Mouse (Mus musculus) ES-E14 (cell line): ENCODE measurements around the gene Ptprn2. TPM values are rescaled to one million over a fixed set of nuclear protein-coding genes. Genes with fewer than 3 reads are reported as not detected.

ENCODE experiments used
- DNase-seq: peaks from one replicate; pipeline ENCODE4 v3.0.0-alpha.2; 2013; ENCODE audit warnings: low read depth, low spot score
- H3K27ac ChIP-seq: 2 replicates; pipeline ENCODE4 v1.5.1; 2012; ENCODE audit warnings: low read depth, mild to moderate bottlenecking, low read length, moderate library complexity, mixed read lengths; ENCODE audit not compliant: poor library complexity, insufficient read depth, severe bottlenecking
- H3K36me3 ChIP-seq: 2 replicates; pipeline ENCODE4 v1.6.1; 2012; ENCODE audit warnings: mild to moderate bottlenecking, low read length, moderate library complexity, mixed read lengths; ENCODE audit not compliant: control insufficient read depth, poor library complexity, insufficient read depth, severe bottlenecking
- H3K4me1 ChIP-seq, 2 experiments: fragments of 150-350 bp in 1 of 2; sonication (generic) in 1 of 2; 2 replicates each; pipeline ENCODE4 v1.6.1; 2012; ENCODE audit warnings: low read length in 2 of 2, mild to moderate bottlenecking in 1 of 2, mixed read lengths in 1 of 2; ENCODE audit not compliant: control insufficient read depth in 2 of 2, insufficient read depth in 2 of 2, poor library complexity in 1 of 2
- H3K4me3 ChIP-seq, 2 experiments: fragments of 150-350 bp in 1 of 2; sonication (generic) in 1 of 2; 2 replicates each; pipeline ENCODE4 v1.5.1; 2012; ENCODE audit warnings: low read length in 2 of 2, low read depth in 1 of 2, mild to moderate bottlenecking in 1 of 2, mixed read lengths in 1 of 2; ENCODE audit not compliant: insufficient read depth in 1 of 2, poor library complexity in 1 of 2, severe bottlenecking in 1 of 2
- H3K9ac ChIP-seq: 2 replicates; pipeline ENCODE4 v1.6.1; 2012; ENCODE audit warnings: low read depth, mild to moderate bottlenecking, low read length, mixed read lengths; ENCODE audit not compliant: poor library complexity, insufficient read depth, severe bottlenecking
- H3K9me3 ChIP-seq: fragments of 150-350 bp; sonication (generic); 2 replicates; pipeline ENCODE4 v1.6.1; 2012; ENCODE audit warnings: low read depth, mild to moderate bottlenecking, low read length; ENCODE audit not compliant: control insufficient read depth, insufficient read depth
- CHD2 ChIP-seq: IDR thresholded peaks from 2 replicates; pipeline ENCODE4 v1.6.1; 2014; ENCODE audit warnings: mild to moderate bottlenecking, low read depth, low read length, inconsistent platforms
- HCFC1 ChIP-seq: IDR thresholded peaks from 2 replicates; pipeline ENCODE4 v1.6.1; 2012; ENCODE audit warnings: low read length, inconsistent platforms, borderline replicate concordance; ENCODE audit not compliant: insufficient read depth
- MAFK ChIP-seq: IDR thresholded peaks from 2 replicates; pipeline ENCODE4 v1.6.1; 2014; ENCODE audit warnings: mild to moderate bottlenecking, low read depth, low read length, inconsistent platforms; ENCODE audit not compliant: insufficient read depth
- ZC3H11A ChIP-seq: IDR thresholded peaks from 2 replicates; pipeline ENCODE4 v1.6.1; 2012; ENCODE audit warnings: low read depth, mild to moderate bottlenecking, inconsistent platforms, low read length, borderline replicate concordance
- ZNF384 ChIP-seq: IDR thresholded peaks from 2 replicates; pipeline ENCODE4 v1.6.1; 2012; ENCODE audit warnings: low read depth, low read length, inconsistent platforms
- in situ Hi-C, 2 experiments: fragments of 600-800 bp; cut with MboI; formaldehyde crosslinking; loops; one replicate each; pipeline ENCODE4 v1.15.1; 2025; ENCODE audit warnings: low sequenced_read_pairs in 2 of 2, inconsistent platforms in 1 of 2; ENCODE audit not compliant: unreplicated experiment in 2 of 2
- total RNA-seq: library from RNA; depleted of rRNA; stranded (reverse); fragments of 300-350 nt; gene quantifications from 2 replicates; pipeline ENCODE4 v1.2.3, GENCODE M21; 2012

Gene Ptprn2
- total RNA-seq, 1 experiment = 0.40 TPM

GRCm38 (mm10) chr12:117227236-117227635, 741.7 kb downstream of the Ptprn2 start:
- in situ Hi-C loops = no loop called here
- no peaks in the 10 kb centered on the region for H3K36me3 ChIP-seq
- no peak for TF ChIP-seq CHD2
- no peak for TF ChIP-seq HCFC1
- no peak for TF ChIP-seq ZNF384
- no peak for TF ChIP-seq ZC3H11A
- no peak for TF ChIP-seq MAFK

GRCm38 (mm10) chr12:117229442-117229841, 743.9 kb downstream of the Ptprn2 start:
- in situ Hi-C loops = no loop called here
- H3K27ac ChIP-seq = no peak overlapping the region
- DNase-seq = no peak
- H3K4me1 ChIP-seq = no peaks in the 10 kb centered on the region
- H3K36me3 ChIP-seq = no peaks in the 10 kb centered on the region
- no peak overlapping the region for H3K4me3 ChIP-seq
- TF ChIP-seq HCFC1 (no peak), MAFK (no peak), CHD2 (no peak), ZC3H11A (no peak), ZNF384 (no peak)
- no peak overlapping the region for H3K9ac ChIP-seq
- H3K9me3 ChIP-seq = no peaks in the 10 kb centered on the region

More at GRCm38 (mm10) chr12:117227236-117227635, 741.7 kb downstream of the Ptprn2 start:
- H3K27ac ChIP-seq = no peak overlapping the region
- no peaks in the 10 kb centered on the region for H3K4me1 ChIP-seq
- no peak overlapping the region for H3K9ac ChIP-seq
- no peak overlapping the region for H3K4me3 ChIP-seq
- H3K9me3 ChIP-seq = no peaks in the 10 kb centered on the region
- no peak for DNase-seq

GRCm38 (mm10) chr12:117230282-117230681, 744.8 kb downstream of the Ptprn2 start:
- Histone ChIP-seq H3K4me3 (no peak overlapping the region), H3K4me1 (no peaks in the 10 kb centered on the region), H3K9me3 (no peaks in the 10 kb centered on the region), H3K9ac (no peak overlapping the region), H3K36me3 (no peaks in the 10 kb centered on the region), H3K27ac (no peak overlapping the region)
- in situ Hi-C loops = no loop called here
- DNase-seq = no peak
- no peak for TF ChIP-seq MAFK
- TF ChIP-seq CHD2 = no peak
- TF ChIP-seq ZNF384 = no peak
- TF ChIP-seq ZC3H11A = no peak
- no peak for TF ChIP-seq HCFC1

- H3K9ac ChIP-seq = no peak overlapping the region
- H3K27ac ChIP-seq = no peak overlapping the region
- TF ChIP-seq ZC3H11A = no peak
- TF ChIP-seq ZNF384 = no peak
- no peak for TF ChIP-seq CHD2
- TF ChIP-seq MAFK = no peak
- in situ Hi-C loops = no loop called here
- H3K4me1 ChIP-seq = no peaks in the 10 kb centered on the region
- no peak for DNase-seq
- H3K9me3 ChIP-seq = no peaks in the 10 kb centered on the region
- no peaks in the 10 kb centered on the region for H3K36me3 ChIP-seq
- H3K4me3 ChIP-seq = no peak overlapping the region
Measured at GRCm38 (mm10) chr12:117231850-117232249, 746.3 kb downstream of the Ptprn2 start.

- no peak overlapping the region for H3K27ac ChIP-seq
- TF ChIP-seq CHD2 = no peak
- 0 out of 2 replicates have a peak, but pooled peaks have one; percentile 18 for TF ChIP-seq MAFK
- H3K9ac ChIP-seq = no peak overlapping the region
- H3K36me3 ChIP-seq = no peaks in the 10 kb centered on the region
- in situ Hi-C loops = no loop called here
- H3K9me3 ChIP-seq = no peaks in the 10 kb centered on the region
- no peak overlapping the region for H3K4me3 ChIP-seq
- H3K4me1 ChIP-seq = peaks cover 0 to 2% of the 10 kb centered on the region in 2 experiments; a peak in 1 of 4 replicates
- DNase-seq = peak; percentile 91
Measured at GRCm38 (mm10) chr12:117235114-117235513, 749.6 kb downstream of the Ptprn2 start.
